Mouse (Mus musculus) spleen, postnatal 10 days (tissue): ENCODE measurements around the gene Hrasls5.

Experiments
- DNase-seq, 2 experiments: peaks; one replicate each; pipeline ENCODE4 v3.0.0; 2021 to 2022; ENCODE audit warnings: low spot score in 2 of 2

Gene Hrasls5

GRCm38 (mm10) chr19:7606801-7607689 lies 5.3 kb upstream of the Hrasls5 start, which contains the start of gene Lgals12:
Gene Lgals12 (minus strand): TSS chr19:7607193.
- no peak for DNase-seq

- DNase-seq, result no peak
Measured at GRCm38 (mm10) chr19:7607690-7608201, 4.6 kb upstream of the Hrasls5 start.

DNA sequence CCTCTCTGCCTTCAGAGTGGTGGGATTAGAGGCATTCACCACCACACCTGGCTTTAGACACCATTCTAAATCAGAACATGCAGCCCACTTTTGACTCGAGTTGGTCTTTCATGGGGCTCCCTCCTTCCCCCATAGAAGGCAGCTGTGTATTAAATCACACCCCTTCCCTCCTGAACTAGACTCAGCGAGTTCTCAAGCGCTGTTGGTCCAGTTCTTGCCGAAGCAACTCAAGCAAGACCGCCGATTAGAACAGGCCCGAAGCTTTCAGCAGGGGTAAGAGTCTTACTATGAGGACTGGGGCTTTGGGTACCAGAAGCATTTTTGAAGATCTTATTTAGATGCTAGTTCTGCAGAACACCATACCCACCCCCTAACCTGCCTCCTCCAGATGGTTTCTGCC lies 810 bp downstream of the Hrasls5 start:
- no peak for DNase-seq

DNA sequence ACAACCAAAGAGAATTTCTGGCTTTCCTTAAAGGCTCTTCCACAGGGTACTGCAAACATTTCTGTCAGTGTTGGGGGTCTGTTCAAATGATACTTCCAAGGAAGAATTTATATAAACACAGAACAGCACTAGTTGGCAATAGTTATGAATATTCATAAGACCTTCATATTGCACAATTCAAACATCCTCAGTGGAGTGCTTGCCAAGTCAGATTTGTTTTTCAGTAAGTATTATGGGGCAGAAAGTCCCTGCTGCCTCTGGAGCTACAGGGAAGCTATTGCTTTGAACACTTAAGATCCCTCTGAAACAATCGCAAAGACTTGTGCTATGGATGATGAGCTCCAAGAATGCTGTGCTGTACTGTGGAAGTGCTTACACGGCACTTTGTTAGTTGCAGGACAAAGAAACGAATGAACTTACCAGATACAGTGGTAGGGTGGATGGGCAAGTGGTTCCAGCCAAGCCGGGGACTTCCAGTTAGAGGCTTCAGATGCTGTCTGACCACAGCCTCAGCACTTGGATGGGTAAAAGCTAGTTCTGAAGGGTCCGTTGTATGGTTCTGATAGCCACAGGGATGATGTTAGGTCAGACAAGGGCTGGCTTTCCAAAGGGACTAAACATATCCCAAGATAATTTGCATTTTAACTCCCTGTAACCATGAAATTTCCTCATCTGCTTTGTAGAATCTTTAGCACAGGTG lies 4.0 kb downstream of the Hrasls5 start:
- no peak for DNase-seq

DNA sequence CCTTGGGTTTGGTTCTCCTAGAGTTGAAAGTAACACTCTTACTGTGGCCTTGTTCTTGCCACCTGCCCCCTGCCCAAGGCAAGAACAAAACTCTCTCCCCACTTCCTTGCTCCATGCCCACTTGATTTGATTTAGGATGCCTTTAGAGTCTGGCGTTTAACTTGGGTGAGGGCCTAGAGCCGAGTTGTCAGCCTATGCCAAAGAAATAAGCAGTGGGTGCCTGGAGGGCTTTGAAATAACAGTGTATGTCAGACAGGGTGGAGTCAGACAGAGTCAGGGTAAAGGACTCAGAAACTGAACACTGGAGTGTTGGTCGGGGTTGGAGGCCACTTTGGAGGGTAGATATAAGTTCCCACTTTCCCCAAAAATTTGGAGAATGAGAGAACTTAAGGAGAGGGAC lies 4.7 kb downstream of the Hrasls5 start:
- DNase-seq, result no peak

DNA sequence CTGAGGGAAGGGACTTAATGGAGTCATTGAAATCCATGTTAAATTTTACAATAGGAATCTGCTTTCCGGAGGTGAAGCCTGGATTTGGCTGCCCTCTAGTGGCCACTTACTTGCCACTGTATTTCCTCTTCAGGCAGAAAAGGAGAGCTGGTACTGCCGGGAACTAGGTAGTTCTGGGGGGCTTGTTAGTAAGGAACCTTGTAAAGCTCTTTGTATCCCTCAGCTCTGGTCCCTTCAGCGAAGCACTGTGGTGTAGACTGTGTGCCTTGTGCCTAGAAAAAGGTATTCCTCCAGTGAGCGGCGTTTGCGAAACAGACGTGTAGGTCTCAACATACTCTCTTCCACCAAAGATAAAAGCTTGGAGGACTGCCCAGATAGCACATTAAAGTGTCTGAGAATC lies 5.4 kb downstream of the Hrasls5 start:
- DNase-seq, result peak in 1 of 2 experiments; percentile 70

DNA sequence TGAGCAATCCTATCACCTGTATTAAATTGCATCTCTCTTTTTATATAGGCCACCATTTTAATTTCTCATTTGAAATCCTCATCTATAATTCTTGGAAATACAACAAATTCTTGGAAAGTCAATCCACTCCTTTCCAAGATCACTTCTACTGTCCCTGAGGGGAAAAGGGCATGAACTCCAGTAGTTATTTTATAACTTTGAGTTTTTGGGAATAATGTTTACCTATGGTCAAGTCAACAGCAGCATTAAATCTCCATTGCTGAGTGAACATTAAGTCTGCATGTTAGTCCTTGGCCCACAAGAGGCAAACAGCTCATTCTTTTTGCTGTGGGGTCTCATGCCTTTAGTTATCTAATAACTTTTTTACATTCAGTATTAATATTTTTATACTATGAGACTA lies 20.7 kb downstream of the Hrasls5 start:
- DNase-seq, result no peak

DNA sequence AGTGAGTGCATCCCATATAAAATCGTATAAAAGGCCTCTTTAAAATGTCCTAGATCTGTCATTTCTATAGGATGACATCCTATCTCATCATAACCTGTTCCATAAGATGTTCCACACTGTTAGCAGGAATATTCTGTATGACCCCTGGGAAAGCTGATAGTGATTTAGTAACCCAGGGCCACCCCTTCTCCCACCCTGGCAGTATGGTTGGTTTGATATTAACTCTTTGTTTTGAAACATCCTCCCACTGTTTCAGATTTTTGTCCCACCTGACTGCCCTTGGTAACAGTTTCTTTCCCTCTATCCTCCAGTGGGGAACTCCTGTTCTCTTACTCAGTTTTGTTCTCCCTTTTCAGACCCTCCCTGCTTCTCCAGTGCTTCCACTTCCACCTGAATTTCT lies 21.4 kb downstream of the Hrasls5 start:
- no peak for DNase-seq

DNA sequence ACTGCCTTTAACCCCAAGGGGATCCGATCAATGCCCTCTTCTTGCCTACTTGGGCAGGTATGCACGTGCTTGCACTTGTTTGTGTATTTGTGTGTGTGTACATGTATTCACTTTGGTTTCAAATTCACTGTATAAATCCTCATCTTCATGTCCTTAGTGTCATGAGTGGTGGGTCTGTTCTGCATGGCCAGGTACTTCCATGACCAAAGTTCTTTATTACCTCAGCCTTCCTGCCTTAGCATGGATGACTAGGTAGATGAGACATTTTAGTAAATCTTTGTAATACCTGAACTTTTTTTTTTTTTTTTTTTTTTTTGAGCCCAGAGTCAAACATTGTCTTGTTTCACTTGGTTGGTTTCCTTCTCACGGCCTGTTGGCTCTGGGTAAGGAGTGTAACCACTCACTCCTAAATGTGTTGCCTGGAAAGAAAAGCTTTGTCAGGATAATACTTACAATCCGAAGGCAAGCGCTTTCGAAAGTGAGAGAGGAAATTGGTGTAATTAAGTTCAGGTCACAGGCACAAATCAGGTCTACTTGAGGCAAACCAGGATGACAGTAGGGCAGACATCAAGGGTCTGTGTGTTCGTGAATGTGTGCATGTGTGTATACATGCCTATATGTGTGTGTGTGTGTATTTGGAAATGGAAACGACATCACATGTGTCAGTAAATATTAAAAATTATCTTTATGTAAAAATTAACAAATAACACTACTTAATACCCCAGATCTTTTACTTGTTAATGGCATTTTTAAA lies 36.7 kb downstream of the Hrasls5 start:
- no peak for DNase-seq

DNA sequence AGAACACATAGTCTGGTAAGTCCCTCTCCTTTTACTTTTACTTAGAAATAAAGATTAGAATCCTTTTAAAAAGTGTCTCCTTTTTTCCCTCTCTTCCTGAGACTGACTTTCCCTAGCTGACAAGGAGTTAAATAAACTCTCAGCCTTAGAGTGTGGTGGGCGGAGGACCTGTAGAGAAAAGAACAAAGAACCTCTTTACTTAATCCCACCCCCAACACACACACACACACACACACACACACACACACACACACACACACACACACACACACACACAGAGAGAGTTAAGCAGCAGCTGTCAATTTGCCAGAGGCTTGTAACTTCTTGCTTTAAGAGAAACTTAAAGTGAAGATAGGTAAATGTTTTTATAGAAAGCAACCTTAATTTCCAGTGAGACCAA lies 59.7 kb downstream of the Hrasls5 start:
- no peak for DNase-seq

DNA sequence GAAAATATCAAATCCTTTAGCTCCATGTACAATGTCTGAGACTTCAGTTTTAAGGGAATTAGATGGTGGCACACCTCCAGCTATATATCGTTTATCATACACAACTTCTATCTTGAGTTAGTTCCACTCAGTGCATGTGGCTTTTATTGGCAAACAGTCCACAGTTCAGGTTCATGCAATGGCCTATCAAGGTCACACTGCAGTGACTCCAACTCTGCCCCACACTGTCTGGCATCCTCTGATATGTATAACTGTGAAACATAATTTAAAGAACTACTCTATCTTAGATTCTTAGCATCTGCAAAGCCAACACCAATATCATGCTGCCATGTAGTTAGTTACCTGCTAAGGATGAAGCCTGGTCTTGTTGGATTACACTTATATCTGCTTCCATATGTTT lies 75.6 kb downstream of the Hrasls5 start:
- no peak for DNase-seq
